Mouse (Mus musculus) brain, embryonic 18.5 days (tissue): ENCODE data around the gene Fras1.

ENCODE experiments used
- DNase-seq: peaks from one replicate; pipeline ENCODE4 v3.0.0-alpha.2; 2012; ENCODE audit warnings: low read depth, low spot score

Fras1 gene

DNA sequence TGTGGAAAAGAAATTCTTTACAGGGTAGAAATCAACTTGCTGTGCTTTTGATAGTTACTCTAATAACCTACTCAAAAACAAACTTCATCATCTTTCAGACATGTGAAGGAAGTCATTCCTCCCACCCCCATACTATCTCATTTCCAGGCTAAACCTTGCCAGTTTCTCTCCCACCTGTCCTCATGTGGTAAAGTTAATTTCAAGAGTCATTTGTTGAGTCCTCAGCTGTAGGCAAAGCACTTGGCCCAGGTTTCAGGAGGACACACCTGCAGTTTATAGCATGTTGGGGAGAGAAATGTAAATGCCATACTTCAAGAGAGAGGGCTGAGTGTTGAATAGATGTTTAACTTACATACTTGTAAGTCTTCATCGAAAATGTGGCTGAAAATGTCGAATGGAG is 107.4 kb downstream of the Fras1 start:
- DNase-seq, result no peak

DNA sequence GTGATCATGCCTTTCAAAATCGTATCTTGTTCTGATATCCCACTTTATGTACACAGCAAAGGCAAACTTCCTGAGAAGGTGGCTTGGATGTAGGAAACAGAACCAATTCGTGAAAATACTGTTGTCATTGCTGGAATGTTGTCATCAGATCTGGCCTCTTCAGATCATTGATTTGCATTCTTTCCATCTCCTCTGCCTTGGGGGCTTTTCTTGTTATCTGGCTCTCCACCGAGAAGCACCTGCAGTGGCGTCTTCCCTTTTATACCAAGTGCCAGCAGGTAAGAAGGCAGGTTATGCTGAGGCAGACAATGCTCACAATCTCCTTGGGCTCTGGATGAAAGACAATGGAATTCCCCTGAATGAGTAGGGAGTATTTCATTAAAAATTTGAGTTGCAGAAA is 108.3 kb downstream of the Fras1 start:
- DNase-seq, result no peak

DNA sequence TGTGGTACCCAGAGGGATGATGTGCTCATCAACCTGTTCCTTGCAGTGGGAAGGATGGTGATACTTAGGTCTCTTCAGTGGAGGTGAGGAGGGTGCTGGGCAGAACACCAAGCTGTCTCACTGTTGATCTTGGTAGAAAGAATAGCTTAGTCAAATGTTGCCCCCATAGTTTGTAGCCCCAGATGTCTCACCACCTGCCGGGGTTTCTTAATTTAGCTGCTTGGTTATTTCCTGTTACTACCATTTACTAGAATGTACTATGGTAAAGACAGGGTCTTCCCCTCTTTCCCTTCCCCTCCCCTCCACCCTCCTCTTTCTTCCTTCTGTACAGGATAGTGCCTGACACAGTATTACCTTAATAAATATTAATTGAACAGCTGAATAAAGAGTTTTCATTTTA is 118.7 kb downstream of the Fras1 start:
- DNase-seq, result no peak

DNA sequence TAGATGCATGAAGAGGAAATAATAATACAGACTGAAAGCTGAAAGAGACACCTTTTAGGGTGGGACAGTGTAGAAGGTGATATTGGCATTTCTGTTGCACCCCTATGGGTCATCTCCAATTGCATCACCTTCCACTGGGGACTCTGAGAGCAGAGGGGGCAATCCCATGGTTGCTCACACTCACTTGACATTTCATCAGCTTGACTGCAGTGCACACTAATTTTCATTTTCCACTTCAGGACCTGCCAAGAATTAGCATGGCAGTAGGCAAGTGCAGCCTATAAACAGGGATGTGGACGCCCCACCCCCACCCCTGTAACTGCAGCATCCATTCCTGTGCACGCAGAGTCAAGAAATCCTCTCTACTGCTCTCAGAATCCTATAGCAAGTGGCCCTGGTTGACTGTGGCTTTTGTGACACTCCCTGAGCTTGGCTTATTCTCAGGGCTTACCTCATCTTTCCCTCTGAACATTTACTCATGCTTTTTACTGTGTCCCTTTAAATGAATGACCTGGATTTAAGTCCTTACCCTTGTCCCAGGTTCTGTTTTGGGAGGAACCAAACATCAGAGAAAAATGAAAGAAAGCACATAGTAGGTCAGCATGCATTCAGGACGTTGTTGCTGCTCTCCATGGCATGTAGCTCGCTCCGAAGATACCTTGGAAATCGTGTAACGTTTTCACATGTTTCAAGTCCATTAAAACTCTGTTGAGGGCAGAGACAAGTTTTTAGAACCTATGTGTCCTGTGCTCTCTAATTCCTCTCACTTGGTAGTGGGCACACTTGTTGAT is 120.9 kb downstream of the Fras1 start:
- no peak for DNase-seq

DNA sequence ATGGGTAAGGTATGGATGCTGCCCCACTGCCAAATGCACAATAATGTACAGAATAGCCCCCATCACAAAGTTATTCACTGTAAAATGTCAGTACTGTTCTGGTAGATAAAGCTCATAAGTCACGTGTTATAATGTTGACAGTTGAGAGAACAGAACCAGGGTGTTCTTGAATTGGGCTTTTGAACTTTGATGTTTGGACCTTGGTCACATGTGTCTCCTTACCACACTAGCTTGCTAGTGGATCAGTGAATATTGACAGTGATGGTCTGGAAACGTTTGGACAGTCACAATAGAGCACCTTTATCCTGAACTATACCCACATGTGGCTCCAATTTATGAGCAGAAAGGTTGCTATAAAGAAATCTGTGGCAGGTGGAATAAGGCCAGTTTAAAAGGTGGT is 124.3 kb downstream of the Fras1 start:
- DNase-seq, result no peak

DNA sequence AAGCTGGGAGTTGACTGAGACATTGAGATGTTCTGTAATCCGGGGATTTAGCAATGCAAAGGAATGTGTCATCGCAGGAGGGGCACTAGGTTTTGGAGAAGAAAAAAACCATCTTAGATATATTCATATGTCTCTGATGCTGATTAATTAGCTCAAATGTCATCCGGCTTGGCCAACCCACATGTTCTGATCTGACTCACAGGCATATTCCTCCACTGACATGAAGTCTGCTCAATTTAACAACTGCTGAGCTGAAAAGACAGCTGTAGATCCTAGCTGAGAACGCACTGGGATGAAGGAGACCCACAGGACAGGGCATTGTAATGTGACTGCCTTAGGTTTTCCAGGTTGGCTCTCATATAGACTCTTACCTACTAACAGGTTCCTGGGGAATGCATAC is 128.0 kb downstream of the Fras1 start:
- DNase-seq, result no peak

DNA sequence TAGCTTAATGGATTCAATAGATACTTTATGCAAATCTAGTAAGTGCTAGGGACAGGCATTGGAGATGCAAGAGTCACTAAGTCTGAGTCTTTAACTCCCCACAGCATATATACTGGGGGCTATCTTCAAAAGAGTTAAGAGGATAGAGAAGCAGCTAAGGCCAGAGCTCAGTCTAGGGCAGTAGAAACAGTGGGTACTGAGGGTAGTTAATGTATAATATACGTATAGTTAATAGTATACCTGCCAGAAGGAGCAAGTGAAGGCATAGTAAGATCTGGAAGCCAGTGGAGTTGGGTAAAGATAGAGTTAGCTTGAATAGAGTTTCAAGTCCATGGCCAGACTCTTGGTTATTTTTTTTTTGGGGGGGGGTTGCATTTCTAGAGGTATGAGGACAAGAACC is 128.6 kb downstream of the Fras1 start:
- DNase-seq, result no peak

DNA sequence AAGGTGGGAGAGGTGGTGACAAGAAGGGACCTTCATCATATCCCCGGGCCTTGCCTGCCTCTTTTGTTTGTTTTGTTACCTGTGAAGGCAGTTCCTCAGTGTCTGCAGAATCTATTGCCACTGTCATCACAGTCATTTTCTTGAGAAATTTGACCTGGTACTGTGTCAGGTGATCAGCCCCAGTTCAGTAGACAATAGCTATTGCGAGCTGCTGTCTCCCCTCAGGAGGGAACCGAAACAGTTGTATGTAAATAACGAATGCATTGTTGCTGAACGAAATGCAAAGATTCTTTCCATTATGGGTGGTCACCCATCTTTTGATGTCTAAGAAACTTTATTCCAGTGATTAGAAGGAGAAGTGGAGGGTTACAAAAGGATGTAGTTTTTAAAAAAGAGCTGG is 137.2 kb downstream of the Fras1 start:
- no peak for DNase-seq

DNA sequence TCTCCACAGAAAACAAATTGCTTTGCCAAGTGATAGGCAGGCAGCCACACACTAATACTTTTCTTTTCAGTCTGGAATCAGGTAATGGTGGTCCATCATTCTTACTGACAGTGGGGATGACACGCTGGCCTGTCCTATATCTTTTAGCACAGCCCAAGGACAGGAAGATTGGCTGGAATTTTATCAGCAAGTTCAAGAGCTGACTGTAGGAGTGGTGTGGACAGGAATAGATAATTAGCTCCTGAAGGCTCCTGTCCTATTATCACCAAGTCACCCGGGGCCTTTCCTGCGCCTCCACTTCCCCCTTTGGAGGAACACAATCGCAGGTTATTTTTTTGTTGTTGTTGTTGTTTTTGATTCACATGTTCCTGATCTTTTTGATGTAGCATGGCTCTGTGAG is 139.6 kb downstream of the Fras1 start:
- no peak for DNase-seq

DNA sequence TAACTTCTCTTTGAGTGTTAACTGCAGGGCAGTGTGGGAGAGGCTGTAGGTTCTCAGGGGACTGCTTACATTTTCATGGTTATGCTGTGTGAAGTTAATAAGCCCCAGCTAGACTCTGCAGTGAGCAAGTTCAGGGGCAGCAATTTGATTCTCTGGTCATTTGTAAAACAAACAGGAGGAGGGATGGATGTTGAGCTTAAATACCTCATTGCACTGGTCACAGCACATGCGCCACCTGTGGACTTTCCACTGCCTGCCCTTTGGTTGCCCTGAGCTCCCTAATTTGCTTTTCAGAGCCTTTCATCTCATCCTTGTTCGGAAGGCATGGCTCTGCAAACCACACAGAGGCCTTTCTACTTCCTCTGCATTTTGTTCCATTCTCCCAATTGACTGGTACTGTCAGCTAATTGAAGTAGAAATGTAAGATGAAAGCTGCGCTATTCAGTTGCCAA is 142.1 kb downstream of the Fras1 start:
- DNase-seq, result no peak

DNA sequence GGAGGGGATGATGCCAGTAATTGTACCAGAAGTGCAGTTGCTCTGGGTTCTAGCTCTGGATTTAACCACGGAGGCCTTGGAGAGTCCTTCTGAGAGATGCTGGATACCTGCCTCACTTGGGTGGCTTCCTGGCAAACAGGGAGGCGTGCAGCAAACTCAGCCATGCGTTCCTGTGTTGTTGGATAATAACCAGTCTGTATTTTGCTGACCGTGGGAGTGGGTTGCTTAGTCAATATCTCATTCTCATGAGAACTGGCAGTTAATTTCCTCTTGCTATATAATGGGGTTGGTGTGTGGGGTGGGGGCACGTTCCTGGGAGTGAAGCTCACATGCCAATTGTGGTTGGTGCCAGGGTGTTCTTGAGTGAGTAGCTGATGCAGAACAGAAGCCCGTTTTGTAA is 142.6 kb downstream of the Fras1 start:
- DNase-seq, result no peak

DNA sequence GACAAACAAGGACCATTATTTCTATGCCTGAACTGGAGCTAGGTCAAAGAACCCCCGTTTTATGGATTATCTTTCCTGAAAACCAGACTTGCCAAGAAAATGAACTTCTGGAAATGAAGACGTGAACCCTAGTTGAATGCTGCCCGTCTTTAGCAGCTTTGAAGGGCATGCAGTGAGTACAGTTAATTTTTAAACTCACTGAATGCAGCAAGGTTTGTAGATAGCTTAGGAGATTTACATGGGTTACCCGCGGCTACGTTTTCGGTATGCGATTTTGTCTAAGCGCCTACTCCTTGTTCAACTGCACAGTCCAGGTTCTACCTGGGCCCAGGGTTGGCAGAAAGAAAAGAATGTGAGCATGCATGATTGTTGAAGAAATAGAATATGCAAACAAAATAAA is 147.8 kb downstream of the Fras1 start:
- no peak for DNase-seq

DNA sequence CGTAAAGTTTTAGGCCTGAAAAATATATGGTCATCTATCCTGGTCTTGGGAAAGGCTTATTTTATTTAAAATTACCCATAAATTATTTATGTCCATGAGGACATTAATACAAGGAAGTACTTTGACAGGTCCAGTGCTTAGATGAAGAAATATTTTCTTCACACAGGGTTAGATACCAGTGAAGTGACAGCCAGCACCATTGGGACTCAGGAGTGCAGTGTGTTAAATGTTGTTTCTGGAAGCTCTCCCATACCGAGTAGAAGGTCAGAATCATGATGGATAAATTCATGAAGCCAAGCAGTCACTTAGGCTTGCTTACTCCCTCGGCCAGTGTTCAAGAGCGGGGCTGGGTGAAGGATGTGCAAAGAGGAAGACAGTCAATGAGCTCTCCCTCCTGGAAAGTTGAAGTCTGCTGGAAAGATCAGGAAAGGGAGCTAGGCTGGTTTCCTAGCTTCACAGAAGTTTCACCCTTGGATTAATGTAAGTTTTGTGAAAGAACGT is 149.2 kb downstream of the Fras1 start:
- DNase-seq, result no peak

DNA sequence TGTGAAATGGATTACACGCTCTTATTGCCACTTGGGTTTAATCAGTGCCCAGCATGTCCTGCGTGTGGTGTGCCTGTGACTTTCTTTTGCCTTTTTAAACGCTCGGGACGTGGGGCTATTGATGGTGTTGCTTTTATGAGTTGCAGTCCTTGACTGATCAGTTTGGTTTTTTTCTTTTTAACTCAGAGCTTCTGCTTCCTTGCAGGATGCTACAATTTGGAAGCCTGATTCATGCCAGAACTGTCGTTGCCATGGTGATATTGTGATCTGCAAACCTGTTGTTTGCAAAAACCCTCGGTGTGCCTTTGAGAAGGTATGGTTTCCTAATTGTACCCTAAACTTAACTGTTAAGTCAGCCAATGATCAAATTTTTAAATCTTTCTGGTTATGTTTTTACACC is 154.5 kb downstream of the Fras1 start:
- no peak for DNase-seq

DNA sequence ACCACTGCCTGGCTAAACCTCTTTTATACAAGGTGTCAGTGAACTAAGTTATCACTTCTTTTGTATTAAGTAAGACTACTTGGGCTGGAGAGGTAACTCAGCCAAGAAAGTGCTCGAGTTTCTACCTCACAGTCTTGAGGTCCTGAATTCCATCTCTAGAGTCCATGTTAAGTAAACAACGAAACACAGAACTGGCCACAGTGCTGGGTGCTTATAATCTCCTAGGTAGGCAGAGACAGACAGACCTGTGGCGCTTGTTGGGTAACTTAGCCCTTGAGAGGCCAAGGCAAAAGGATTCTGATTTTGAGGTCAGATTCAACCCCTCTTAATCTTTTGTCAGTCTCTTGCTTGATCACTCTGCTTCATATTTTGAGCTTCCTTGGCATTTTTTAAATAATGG is 156.8 kb downstream of the Fras1 start:
- no peak for DNase-seq

DNA sequence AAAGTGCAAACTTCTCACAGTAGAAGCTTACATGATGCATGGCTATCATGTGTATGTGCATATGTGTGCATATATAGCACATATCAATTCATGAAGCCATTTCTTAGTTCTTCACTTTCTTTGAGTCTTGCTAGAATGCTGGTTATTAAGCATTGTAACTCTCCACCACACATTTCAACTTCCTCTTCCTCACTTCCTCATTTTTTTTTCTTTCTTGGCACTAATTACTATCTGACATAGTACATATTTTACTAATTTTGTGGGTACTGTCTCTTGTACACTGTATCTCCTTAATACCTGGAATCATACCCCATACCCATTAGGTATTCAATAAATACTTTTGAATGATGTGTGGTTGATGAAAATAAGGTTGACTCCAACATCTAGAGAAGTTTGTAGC is 158.2 kb downstream of the Fras1 start:
- DNase-seq, result no peak

DNA sequence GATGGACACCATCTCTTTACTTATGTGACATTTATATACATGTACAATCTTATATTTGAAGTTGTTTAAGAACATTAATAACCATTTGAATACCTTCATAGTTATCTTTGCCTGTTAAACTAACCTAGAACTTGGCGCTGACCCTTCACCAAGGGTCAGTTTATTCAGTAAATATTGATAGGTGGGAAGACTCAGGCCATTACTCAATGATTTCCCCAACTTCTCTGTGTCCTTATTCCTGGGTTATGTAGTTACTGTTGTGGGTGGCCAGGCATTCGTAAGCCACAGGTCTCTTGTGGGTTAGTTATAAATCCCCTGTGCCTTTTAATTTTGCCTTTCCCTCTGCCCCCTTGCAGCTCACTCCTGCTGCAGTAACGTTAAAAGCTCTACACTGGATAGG is 162.8 kb downstream of the Fras1 start:
- DNase-seq, result no peak

DNA sequence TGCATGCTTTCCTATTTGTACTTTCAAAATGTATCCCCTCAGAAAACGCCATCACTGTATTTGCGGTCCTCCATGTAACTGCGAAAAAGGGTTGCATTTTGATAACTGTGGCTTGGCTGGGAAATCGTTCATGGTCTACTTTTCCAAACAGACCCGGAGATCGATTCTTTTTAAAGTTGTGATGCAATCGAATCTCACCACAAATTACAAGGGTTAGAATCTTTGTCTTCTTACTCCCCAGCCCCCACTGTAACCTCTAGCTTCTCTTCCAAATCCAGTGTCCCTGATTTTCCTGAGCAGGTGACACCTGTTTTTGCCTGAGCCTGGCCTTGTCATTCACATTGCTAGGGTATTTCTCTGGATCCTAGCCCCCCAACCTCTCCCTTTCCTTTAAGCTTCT is 163.2 kb downstream of the Fras1 start:
- no peak for DNase-seq

DNA sequence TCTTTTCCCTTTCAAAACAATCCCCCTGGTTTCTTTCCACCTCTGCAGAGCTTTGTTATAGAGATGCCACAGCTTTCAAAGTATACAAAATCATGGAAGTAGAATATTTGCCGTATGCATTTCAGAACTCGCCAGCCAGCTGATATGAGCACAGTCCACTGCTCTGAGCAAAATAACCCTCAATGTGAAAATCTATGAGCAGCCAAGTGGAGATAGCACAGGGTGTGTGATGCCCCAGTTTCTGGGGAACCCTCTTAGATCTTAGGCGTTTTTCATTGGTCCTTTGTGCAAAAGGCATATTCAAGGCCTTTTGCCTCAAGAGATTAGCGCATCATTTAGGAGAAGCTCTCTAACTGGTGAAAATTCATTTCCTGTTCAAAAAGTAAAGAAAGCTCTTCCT is 170.4 kb downstream of the Fras1 start:
- no peak for DNase-seq

DNA sequence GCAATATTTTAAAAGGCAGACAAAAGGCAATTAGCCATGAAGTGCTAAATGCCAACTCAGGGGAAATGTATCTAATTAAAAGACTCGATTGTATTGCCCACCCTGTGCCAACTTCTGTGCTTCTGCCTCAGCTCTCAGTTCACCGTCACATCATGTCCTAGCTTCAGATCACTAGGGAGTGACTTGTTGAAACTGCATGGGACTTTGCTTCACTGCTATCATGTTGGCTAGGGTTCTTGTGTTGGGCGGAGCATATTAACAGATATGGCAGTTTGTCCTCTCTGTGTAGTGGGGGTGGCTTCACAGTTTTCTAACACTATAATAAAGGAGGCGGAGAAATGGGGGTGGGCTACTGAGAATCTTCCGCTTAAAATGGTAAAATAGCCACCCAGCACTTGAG is 172.2 kb downstream of the Fras1 start:
- no peak for DNase-seq

DNA sequence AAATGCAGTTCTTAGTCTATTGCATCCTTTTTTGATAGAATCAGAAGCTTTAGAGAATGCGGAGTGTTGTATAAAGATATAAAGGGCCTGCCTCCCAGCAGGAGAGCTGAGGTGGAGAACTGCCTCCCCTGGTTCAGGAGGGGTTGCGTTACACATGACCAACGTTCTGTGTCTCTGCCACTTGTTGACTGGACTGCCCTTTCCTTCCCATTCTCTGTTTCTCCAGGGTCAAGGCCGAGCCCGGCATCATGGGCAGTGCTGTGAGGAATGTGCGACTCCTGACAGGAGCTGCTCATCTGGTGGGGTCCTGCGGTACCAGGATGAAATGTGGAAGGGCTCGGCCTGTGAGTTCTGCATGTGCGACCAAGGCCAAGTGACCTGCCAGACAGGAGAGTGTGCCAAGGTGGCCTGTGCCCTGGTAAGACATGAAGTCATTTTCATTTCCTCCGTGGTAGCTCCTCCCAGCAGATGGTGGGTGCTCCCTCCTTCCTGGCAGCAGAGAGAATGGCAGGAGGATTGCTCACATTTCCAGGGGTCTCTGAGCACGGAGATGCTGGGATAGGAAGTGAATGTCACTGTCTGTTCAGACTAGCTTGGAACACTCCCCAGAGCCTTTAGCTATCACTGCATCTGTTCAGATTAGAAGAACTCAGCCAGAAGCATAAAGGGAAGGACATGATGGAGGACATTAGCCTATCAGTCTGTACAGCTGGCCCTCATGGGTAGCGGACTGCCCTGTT is 181.4 kb downstream of the Fras1 start:
- DNase-seq, result no peak

DNA sequence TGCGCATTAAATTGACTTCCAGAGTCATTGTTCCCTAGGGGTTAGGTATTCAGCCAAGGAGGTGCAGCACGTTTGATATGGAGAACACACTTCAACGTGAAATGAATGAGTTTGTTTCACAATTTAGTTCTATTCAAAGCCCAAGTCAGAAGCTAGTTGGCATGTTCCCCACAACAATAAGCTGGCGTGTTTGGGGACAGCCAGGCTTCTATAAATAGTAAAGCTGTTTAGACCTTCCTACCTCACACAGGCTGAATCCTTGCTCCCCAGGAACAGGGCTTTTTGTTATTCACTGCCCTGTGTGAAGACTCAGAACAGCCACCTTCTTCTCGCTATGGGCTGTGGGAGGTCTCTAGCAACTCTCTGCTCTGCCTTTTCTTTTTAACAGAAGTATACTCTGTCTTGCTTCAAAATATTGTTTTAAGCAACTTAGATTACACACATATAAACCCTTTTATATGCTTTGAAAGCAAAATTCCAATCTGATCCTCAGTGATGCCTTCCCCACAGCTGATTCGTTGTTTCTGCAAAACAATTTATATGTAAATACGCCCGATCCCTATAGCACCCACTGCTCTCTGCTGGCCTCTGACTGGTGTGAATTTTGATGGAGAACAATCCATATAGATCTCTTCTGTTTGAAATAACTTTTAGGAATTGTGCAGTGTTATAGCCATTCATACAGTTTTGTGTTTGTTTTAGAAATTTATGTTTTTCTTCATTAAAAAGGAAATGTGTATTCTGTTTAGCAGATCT is 184.5 kb downstream of the Fras1 start:
- DNase-seq, result no peak
